Mouse (Mus musculus): ENCODE measurements around the gene Dph3.

Dph3 gene

GRCm38 (mm10) chr14:32061398-32061797, 24.1 kb downstream of the Dph3 start:
- no peak for DNase-seq (ENCODE audit: low read depth, low spot score)
- H3K27me3 ChIP-seq (ENCODE audit: control insufficient read depth, insufficient read depth, low read length, poor library complexity, severe bottlenecking), result no peaks in the 10 kb centered on the region
- no peaks in the 10 kb centered on the region for H3K36me3 ChIP-seq (ENCODE audit: control insufficient read depth, insufficient read depth, low read length, poor library complexity, severe bottlenecking)

- Histone ChIP-seq H3K36me3 (ENCODE audit: control insufficient read depth, insufficient read depth, low read length, poor library complexity, severe bottlenecking) (no peaks in the 10 kb centered on the region), H3K27me3 (ENCODE audit: control insufficient read depth, insufficient read depth, low read length, poor library complexity, severe bottlenecking) (no peaks in the 10 kb centered on the region)
- DNase-seq (ENCODE audit: low read depth, low spot score), result no peak
Measured at GRCm38 (mm10) chr14:32057664-32058063, 27.9 kb downstream of the Dph3 start.

- peak; percentile 29 for DNase-seq (ENCODE audit: low read depth, low spot score)
- no peaks in the 10 kb centered on the region for H3K36me3 ChIP-seq (ENCODE audit: control insufficient read depth, insufficient read depth, low read length, poor library complexity, severe bottlenecking)
- no peaks in the 10 kb centered on the region for H3K27me3 ChIP-seq (ENCODE audit: control insufficient read depth, insufficient read depth, low read length, poor library complexity, severe bottlenecking)
Measured at GRCm38 (mm10) chr14:32056675-32057074, 28.9 kb downstream of the Dph3 start.

- Histone ChIP-seq H3K36me3 (ENCODE audit: control insufficient read depth, insufficient read depth, low read length, poor library complexity, severe bottlenecking) (no peaks in the 10 kb centered on the region), H3K27me3 (ENCODE audit: control insufficient read depth, insufficient read depth, low read length, poor library complexity, severe bottlenecking) (no peaks in the 10 kb centered on the region)
- no peak for DNase-seq (ENCODE audit: low read depth, low spot score)
Measured at GRCm38 (mm10) chr14:32055781-32056180, 29.7 kb downstream of the Dph3 start.

GRCm38 (mm10) chr14:32054788-32055187, 30.7 kb downstream of the Dph3 start:
- Histone ChIP-seq H3K27me3 (ENCODE audit: control insufficient read depth, insufficient read depth, low read length, poor library complexity, severe bottlenecking) (no peaks in the 10 kb centered on the region), H3K36me3 (ENCODE audit: control insufficient read depth, insufficient read depth, low read length, poor library complexity, severe bottlenecking) (no peaks in the 10 kb centered on the region)
- no peak for DNase-seq (ENCODE audit: low read depth, low spot score)

GRCm38 (mm10) chr14:32053895-32054294, 31.6 kb downstream of the Dph3 start:
- no peak for DNase-seq (ENCODE audit: low read depth, low spot score)
- Histone ChIP-seq H3K36me3 (ENCODE audit: control insufficient read depth, insufficient read depth, low read length, poor library complexity, severe bottlenecking) (no peaks in the 10 kb centered on the region), H3K27me3 (ENCODE audit: control insufficient read depth, insufficient read depth, low read length, poor library complexity, severe bottlenecking) (no peaks in the 10 kb centered on the region)

GRCm38 (mm10) chr14:32050171-32050570, 35.4 kb downstream of the Dph3 start:
- H3K36me3 ChIP-seq (ENCODE audit: control insufficient read depth, insufficient read depth, low read length, poor library complexity, severe bottlenecking), result no peaks in the 10 kb centered on the region
- no peaks in the 10 kb centered on the region for H3K27me3 ChIP-seq (ENCODE audit: control insufficient read depth, insufficient read depth, low read length, poor library complexity, severe bottlenecking)
- DNase-seq (ENCODE audit: low read depth, low spot score), result no peak

- H3K36me3 ChIP-seq (ENCODE audit: control insufficient read depth, insufficient read depth, low read length, poor library complexity, severe bottlenecking), result no peaks in the 10 kb centered on the region
- no peak for DNase-seq (ENCODE audit: low read depth, low spot score)
- H3K27me3 ChIP-seq (ENCODE audit: control insufficient read depth, insufficient read depth, low read length, poor library complexity, severe bottlenecking), result no peaks in the 10 kb centered on the region
Measured at GRCm38 (mm10) chr14:32046357-32046756, 39.2 kb downstream of the Dph3 start.

- Histone ChIP-seq H3K27me3 (ENCODE audit: control insufficient read depth, insufficient read depth, low read length, poor library complexity, severe bottlenecking) (no peaks in the 10 kb centered on the region), H3K36me3 (ENCODE audit: control insufficient read depth, insufficient read depth, low read length, poor library complexity, severe bottlenecking) (no peaks in the 10 kb centered on the region)
- no peak for DNase-seq (ENCODE audit: low read depth, low spot score)
Measured at GRCm38 (mm10) chr14:32042108-32042507, 43.4 kb downstream of the Dph3 start.

- H3K27me3 ChIP-seq (ENCODE audit: control insufficient read depth, insufficient read depth, low read length, poor library complexity, severe bottlenecking), result no peaks in the 10 kb centered on the region
- no peaks in the 10 kb centered on the region for H3K36me3 ChIP-seq (ENCODE audit: control insufficient read depth, insufficient read depth, low read length, poor library complexity, severe bottlenecking)
- DNase-seq (ENCODE audit: low read depth, low spot score), result no peak
Measured at GRCm38 (mm10) chr14:32037661-32038252, 47.8 kb downstream of the Dph3 start.

GRCm38 (mm10) chr14:32036482-32036881, 49.0 kb downstream of the Dph3 start:
- H3K27me3 ChIP-seq (ENCODE audit: control insufficient read depth, insufficient read depth, low read length, poor library complexity, severe bottlenecking), result no peaks in the 10 kb centered on the region
- DNase-seq (ENCODE audit: low read depth, low spot score), result no peak
- H3K36me3 ChIP-seq (ENCODE audit: control insufficient read depth, insufficient read depth, low read length, poor library complexity, severe bottlenecking), result no peaks in the 10 kb centered on the region

- DNase-seq (ENCODE audit: low read depth, low spot score), result peak; percentile 64
- H3K36me3 ChIP-seq (ENCODE audit: control insufficient read depth, insufficient read depth, low read length, poor library complexity, severe bottlenecking), result no peaks in the 10 kb centered on the region
Measured at GRCm38 (mm10) chr14:32032522-32032921, 53.0 kb downstream of the Dph3 start.

More at GRCm38 (mm10) chr14:32032522-32032921, 53.0 kb downstream of the Dph3 start:
- no peaks in the 10 kb centered on the region for H3K27me3 ChIP-seq (ENCODE audit: control insufficient read depth, insufficient read depth, low read length, poor library complexity, severe bottlenecking)

All from splenic B cell, adult 2 months (primary cell).